9 mouse cellular contexts compared by ENCODE assay signal in genomic region chr2:13579991-13580390, GRCm38 (mm10). TPM values are rescaled to one million over a fixed set of nuclear protein-coding genes. Genes with fewer than 3 reads are reported as not detected.
A peak's percentile ranks its signal among the peaks of the same experiment; 100 is the strongest.
DNase-seq lines count a peak whose midpoint lies in the region; ATAC-seq and TF ChIP-seq lines count a peak whose summit lies in the region.
"Had no signal": no experiment of that assay in that cellular context is flagged by ENCODE, and none has a peak within 500 bp of the region (broad histone marks: within the 10 kb centered on the region; RNA-seq: fewer than 3 reads in every experiment).

No protein-coding gene starts in this region.

- 0 out of 2 replicates have a peak, but pooled peaks cover 2% of the 10 kb centered on the region for H3K4me1 ChIP-seq in lung, embryonic 14.5 days (ENCODE audit: insufficient read depth)

- no peak for ATAC-seq in lung, embryonic 14.5 days (ENCODE audit: insufficient read depth)
- no peak for ATAC-seq in inflammation-experienced regulatory T-cells, adult 6 months

- H3K9me3 ChIP-seq in lung, embryonic 14.5 days (ENCODE audit: low read depth, low read length): no peaks in the 10 kb centered on the region
- H3K9me3 ChIP-seq: hindbrain, embryonic 15.5 days had no signal

- no peak overlapping the region for H3K27ac ChIP-seq in lung, embryonic 14.5 days (ENCODE audit: low read depth)
- H3K27ac ChIP-seq: hindbrain, embryonic 15.5 days had no signal

- peak; percentile 8 to 17 for DNase-seq in cerebellum, postnatal 25 days
- DNase-seq in cerebellum, adult 11 months: no peak
- peak; percentile 31 for DNase-seq in lung, embryonic 14.5 days
- DNase-seq in lung, adult 18-20 months: no peak
- peak; percentile 28 for DNase-seq in embryo, embryonic 9.5 days (ENCODE audit: extremely low spot score)
- DNase-seq in splenic B cell, adult 2 months (ENCODE audit: low read depth, low spot score): peak; percentile 60
- no peak for DNase-seq in layer of hippocampus, postnatal 10 days (ENCODE audit: low spot score in 2 of 2)

- H3K9ac ChIP-seq in lung, embryonic 14.5 days: no peak overlapping the region
- H3K9ac ChIP-seq: hindbrain, embryonic 15.5 days had no signal

- no peak overlapping the region for H3K4me3 ChIP-seq in lung, embryonic 14.5 days (ENCODE audit: low read depth, low read length)
- H3K4me3 ChIP-seq: hindbrain, embryonic 15.5 days had no signal

- peak; percentile 53 for TF ChIP-seq CTCF in lung, embryonic 14.5 days (IDR thresholded peaks at IDR 0.05; ENCODE audit: low read depth)

- WGBS in lung, embryonic 14.5 days: 63% methylated on average over 11 of the region's 11 CpGs

- no peaks in the 10 kb centered on the region for H3K27me3 ChIP-seq in lung, embryonic 14.5 days (ENCODE audit: insufficient read depth, low read length)
- no peaks in the 10 kb centered on the region for H3K27me3 ChIP-seq in splenic B cell, adult 2 months (ENCODE audit: control insufficient read depth, insufficient read depth, low read length, poor library complexity, severe bottlenecking)
- H3K27me3 ChIP-seq: hindbrain, embryonic 15.5 days had no signal

- H3K36me3 ChIP-seq in lung, embryonic 14.5 days (ENCODE audit: insufficient read depth): peaks cover 67% of the 10 kb centered on the region
- H3K36me3 ChIP-seq in splenic B cell, adult 2 months (ENCODE audit: control insufficient read depth, insufficient read depth, low read length, poor library complexity, severe bottlenecking): peaks cover 20% of the 10 kb centered on the region; the same call in 1 of the 2 replicates

- H3K4me2 ChIP-seq in lung, embryonic 14.5 days: no peak overlapping the region
- H3K4me2 ChIP-seq: hindbrain, embryonic 15.5 days had no signal

RNA-seq across cellular contexts. Expression of gene Vim, which starts 6.3 kb away (rescaled TPM):
- 843 and 848 TPM in 2 replicates for polyA plus RNA-seq in lung, embryonic 14.5 days (2014; fragmentation: Nextera tagmentation; extraction: Ambion mirVana)
- 100 to 1,000 TPM; 319 to 903 (median 331) TPM for polyA plus RNA-seq in inflammation-experienced regulatory T-cells, adult 6 months (2017; shearing (Covaris generic))
- total RNA-seq in layer of hippocampus, postnatal 10 days (2021): 100 to 1,000 TPM; 132 to 142 TPM

RNA-seq across cellular contexts. Expression of gene Trdmt1, which starts 35.5 kb away (rescaled TPM):
- polyA plus RNA-seq in lung, embryonic 14.5 days (2014; fragmentation: Nextera tagmentation; extraction: Ambion mirVana): 18.1 TPM in 2 replicates
- 10 to 100 TPM; 14.5 to 17.6 (median 15.4) TPM for polyA plus RNA-seq in inflammation-experienced regulatory T-cells, adult 6 months (2017; shearing (Covaris generic))
- total RNA-seq in layer of hippocampus, postnatal 10 days (2021): 1 to 10 TPM; 6.9 to 7.2 TPM

Comparison
In these comparisons a context has a peak if more than half of its experiments do, and no peak if none do; other contexts are left out.
1. DNase-seq: peak in cerebellum, postnatal 25 days (2 of 2), lung, embryonic 14.5 days (single experiment), embryo, embryonic 9.5 days (single experiment) and splenic B cell, adult 2 months (single experiment); none in cerebellum, adult 11 months (single experiment), lung, adult 18-20 months (0 of 2) and layer of hippocampus, postnatal 10 days (0 of 2).